Mouse (Mus musculus) forebrain, embryonic 11.5 days (tissue): Measurements from ENCODE around the gene AI464131. TPM values are rescaled to one million over a fixed set of nuclear protein-coding genes. Genes with fewer than 3 reads are reported as not detected.

Experiments used
- ATAC-seq: fragments of 200-750 bp; cut with Nextera tagmentation; replicated peaks from 2 replicates; pipeline ENCODE4 v1.8.0; 2017; ENCODE audit warnings: moderate TSS enrichment; ENCODE audit not compliant: low FRiP score
- DNase-seq: peaks from one replicate; pipeline ENCODE4 v3.0.0-alpha.2; 2017; ENCODE audit warnings: low spot score
- H3K27ac ChIP-seq: fragments of 300-500 bp; sonication (generic); 2 replicates; pipeline ENCODE4 v1.5.1; 2014; ENCODE audit warnings: low read depth, low read length
- H3K27me3 ChIP-seq: fragments of 300-500 bp; sonication (generic); 2 replicates; pipeline ENCODE4 v1.6.1; 2014; ENCODE audit warnings: mild to moderate bottlenecking, low read length, mixed read lengths; ENCODE audit not compliant: control insufficient read depth, insufficient read depth
- H3K36me3 ChIP-seq: fragments of 300-500 bp; sonication (generic); 2 replicates; pipeline ENCODE4 v1.6.1; 2014; ENCODE audit warnings: mild to moderate bottlenecking, low read length, moderate library complexity, mixed read lengths; ENCODE audit not compliant: control insufficient read depth, insufficient read depth
- H3K4me1 ChIP-seq: fragments of 300-500 bp; sonication (generic); replicated peaks from 2 replicates; pipeline ENCODE4 v1.6.1; 2014; ENCODE audit warnings: low read length, mixed read lengths; ENCODE audit not compliant: control insufficient read depth, insufficient read depth
- H3K4me2 ChIP-seq: fragments of 300-500 bp; sonication (generic); 2 replicates; pipeline ENCODE4 v1.6.1; 2014; ENCODE audit warnings: low read depth, mild to moderate bottlenecking, low read length, moderate library complexity, mixed read lengths; ENCODE audit not compliant: severe bottlenecking
- H3K4me3 ChIP-seq: fragments of 300-500 bp; sonication (generic); 2 replicates; pipeline ENCODE4 v1.5.1; 2014; ENCODE audit warnings: low read depth, low read length
- H3K9ac ChIP-seq: fragments of 300-500 bp; sonication (generic); 2 replicates; pipeline ENCODE4 v1.6.1; 2014; ENCODE audit warnings: low read length
- H3K9me3 ChIP-seq: fragments of 300-500 bp; sonication (generic); 2 replicates; pipeline ENCODE4 v1.6.1; 2016; ENCODE audit warnings: low read length, mixed read lengths; ENCODE audit not compliant: control insufficient read depth
- WGBS: fragments of 180-500 bp; shearing (Covaris S2); extraction: QIAGEN DNeasy Blood & Tissue Kit; methylation state at CpG from one replicate; pipeline ENCODE4 v1.1.7; 2014; 5-methylcytosine and 5-hydroxymethylcytosine counted together
- polyA plus RNA-seq: library from polyadenylated mRNA; unstranded; fragments of >200 nt; fragmentation: Nextera tagmentation; extraction: Ambion mirVana; gene quantifications from 2 replicates; pipeline ENCODE4 v1.2.1, GENCODE M21; 2014

AI464131 gene
- polyA plus RNA-seq, 1 experiment from 2014 or later = 9.2 TPM

DNA sequence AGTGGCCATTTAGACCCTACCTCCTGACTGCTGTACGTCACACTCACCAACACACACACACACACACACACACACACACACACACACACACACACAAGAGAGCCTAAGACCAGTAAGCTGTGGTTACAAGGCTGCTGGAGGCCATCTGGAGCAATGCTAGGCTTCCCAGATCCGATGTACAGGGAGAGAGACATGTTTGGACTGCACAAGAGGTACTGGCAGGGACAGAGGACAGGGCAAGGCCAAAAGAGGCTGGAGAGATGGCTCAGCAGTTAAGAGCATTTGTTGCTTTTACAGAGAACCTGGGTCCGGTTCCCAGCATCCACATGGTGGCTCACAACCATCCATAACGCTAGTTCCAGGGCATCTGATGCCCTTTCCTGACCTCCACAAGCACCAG is 7.8 kb downstream of the AI464131 start:
- H3K9ac ChIP-seq = no peak overlapping the region
- peaks cover 41% of the 10 kb centered on the region for H3K27me3 ChIP-seq
- no peak overlapping the region for H3K27ac ChIP-seq
- peaks cover 18% of the 10 kb centered on the region for H3K4me1 ChIP-seq
- no peaks in the 10 kb centered on the region for H3K36me3 ChIP-seq
- DNase-seq = no peak
- no peak overlapping the region for H3K4me3 ChIP-seq
- no peaks in the 10 kb centered on the region for H3K9me3 ChIP-seq
- ATAC-seq = no peak
- WGBS = 85% methylated on average over 4 of the region's 4 CpGs
- no peak overlapping the region for H3K4me2 ChIP-seq

- no peaks in the 10 kb centered on the region for H3K9me3 ChIP-seq
- no peak overlapping the region for H3K27ac ChIP-seq
- H3K27me3 ChIP-seq = peaks cover 34% of the 10 kb centered on the region
- no peak overlapping the region for H3K4me2 ChIP-seq
- no peak overlapping the region for H3K4me3 ChIP-seq
- H3K36me3 ChIP-seq = no peaks in the 10 kb centered on the region
- ATAC-seq = no peak
- no peak for DNase-seq
- WGBS = 62% methylated on average over 3 of the region's 3 CpGs
- H3K4me1 ChIP-seq = peaks cover 18% of the 10 kb centered on the region
- no peak overlapping the region for H3K9ac ChIP-seq
Measured at GRCm38 (mm10) chr4:41494378-41494777, 8.5 kb downstream of the AI464131 start.

DNA sequence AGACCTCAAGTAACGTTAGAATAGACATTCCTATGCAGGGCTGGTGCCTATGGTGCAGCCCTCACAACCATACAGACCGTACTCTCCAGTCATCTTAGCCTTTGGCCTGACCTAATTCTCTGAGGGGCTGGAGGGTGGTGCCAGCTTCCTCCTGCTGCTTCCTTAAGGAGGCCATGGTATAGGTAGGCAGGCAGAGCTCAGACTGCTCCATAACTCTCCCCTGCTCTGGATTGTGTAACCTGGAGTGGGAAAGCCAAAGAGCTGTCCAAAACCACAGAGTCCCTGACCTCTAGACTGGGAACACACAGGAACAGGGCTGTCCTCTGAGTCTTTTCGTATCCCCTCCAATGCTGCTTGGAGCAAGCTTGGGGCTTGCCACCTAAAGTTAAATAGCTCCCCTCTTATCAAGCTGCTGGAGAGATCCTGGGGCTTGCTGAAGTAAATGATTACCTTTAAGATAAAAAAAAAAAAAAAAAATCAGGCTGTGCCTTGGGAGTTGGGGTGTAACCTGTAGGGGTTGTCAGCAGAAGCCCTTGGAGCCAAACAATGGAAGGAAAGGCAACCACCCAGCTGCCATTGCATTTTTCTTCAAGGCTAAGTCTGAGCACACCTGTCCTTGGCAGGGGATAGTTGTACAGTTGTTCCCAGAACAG is 9.3 kb downstream of the AI464131 start:
- Histone ChIP-seq H3K27ac (no peak overlapping the region), H3K9ac (no peak overlapping the region), H3K4me3 (no peak overlapping the region), H3K4me1 (peaks cover 14% of the 10 kb centered on the region), H3K36me3 (no peaks in the 10 kb centered on the region), H3K27me3 (peaks cover 27% of the 10 kb centered on the region), H3K9me3 (no peaks in the 10 kb centered on the region), H3K4me2 (no peak overlapping the region)
- WGBS = 82% methylated on average over 3 of the region's 3 CpGs
- ATAC-seq = no peak
- no peak for DNase-seq

DNA sequence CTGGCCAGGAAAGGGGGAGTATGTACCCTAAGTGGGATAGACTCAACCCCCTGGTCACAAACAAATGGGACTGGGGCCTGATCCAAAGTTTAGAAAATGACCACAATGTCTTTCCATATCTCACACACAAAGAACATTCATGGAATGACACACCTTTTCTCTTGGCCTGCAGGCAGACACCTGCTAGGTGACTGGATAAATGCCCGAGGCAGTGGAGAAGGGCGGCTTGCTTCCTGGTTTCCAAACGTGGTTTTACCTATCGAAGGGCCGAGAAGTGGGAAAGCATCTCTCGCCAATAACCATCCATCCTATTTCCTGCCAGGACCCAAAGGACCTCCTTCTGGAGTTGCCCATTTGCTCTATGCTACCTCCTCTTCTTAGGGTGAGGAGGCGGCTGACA is 9.9 kb downstream of the AI464131 start:
- H3K27me3 ChIP-seq = peaks cover 20% of the 10 kb centered on the region
- H3K36me3 ChIP-seq = no peaks in the 10 kb centered on the region
- no peak overlapping the region for H3K9ac ChIP-seq
- H3K9me3 ChIP-seq = no peaks in the 10 kb centered on the region
- 85% methylated on average over 7 of the region's 7 CpGs for WGBS
- no peak for DNase-seq
- H3K27ac ChIP-seq = no peak overlapping the region
- no peak overlapping the region for H3K4me3 ChIP-seq
- peaks cover 7% of the 10 kb centered on the region for H3K4me1 ChIP-seq
- H3K4me2 ChIP-seq = no peak overlapping the region
- no peak for ATAC-seq

DNA sequence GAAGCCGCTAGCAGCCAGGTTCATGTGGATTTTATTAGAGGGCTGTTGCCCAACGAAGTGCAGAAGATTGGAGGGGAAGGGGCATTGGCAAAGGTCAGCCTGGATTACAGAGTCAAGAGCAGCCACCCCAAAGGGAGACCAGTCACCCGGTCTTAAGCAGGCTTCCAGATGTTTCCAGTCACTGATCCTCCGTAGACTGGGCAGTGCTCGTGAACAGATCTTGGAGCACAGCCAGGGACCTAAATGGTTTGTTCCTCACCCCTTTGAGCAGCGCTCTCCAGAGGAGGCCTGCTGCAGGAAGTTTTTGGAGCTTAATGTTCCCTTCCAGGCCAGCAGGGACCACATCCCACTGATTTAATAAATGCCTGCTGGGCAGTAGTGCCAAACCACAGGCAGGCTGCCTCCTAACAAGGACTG is 21.3 kb downstream of the AI464131 start:
- DNase-seq (no peak), ATAC-seq (no peak)
- Histone ChIP-seq H3K36me3 (no peaks in the 10 kb centered on the region), H3K27ac (no peak overlapping the region), H3K27me3 (no peaks in the 10 kb centered on the region), H3K9ac (no peak overlapping the region), H3K4me1 (no peaks in the 10 kb centered on the region; the same call in 1 of the 2 replicates), H3K4me2 (no peak overlapping the region), H3K4me3 (no peak overlapping the region), H3K9me3 (no peaks in the 10 kb centered on the region; the same call in 1 of the 2 replicates)
- 63% methylated on average over 6 of the region's 6 CpGs for WGBS

DNA sequence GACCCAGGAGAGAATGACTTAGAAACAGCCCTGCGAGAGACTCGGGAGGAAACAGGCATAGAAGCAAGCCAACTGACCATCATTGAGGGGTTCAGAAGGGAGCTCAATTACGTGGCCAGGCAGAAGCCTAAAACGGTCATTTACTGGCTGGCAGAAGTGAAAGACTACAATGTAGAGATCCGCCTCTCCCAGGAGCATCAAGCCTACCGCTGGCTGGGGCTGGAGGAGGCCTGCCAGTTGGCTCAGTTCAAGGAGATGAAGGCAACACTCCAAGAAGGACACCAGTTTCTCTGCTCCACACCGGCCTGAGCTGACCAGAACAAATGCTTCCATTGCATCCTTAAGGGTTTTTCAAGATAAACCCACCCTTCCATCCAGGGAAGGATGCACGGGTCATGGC is 22.6 kb downstream of the AI464131 start:
- Histone ChIP-seq H3K27ac (no peak overlapping the region), H3K36me3 (no peaks in the 10 kb centered on the region), H3K9me3 (no peaks in the 10 kb centered on the region), H3K27me3 (no peaks in the 10 kb centered on the region), H3K4me1 (no peaks in the 10 kb centered on the region; the same call in 1 of the 2 replicates), H3K4me3 (no peak overlapping the region), H3K9ac (no peak overlapping the region), H3K4me2 (no peak overlapping the region)
- ATAC-seq = no peak
- 87% methylated on average over 8 of the region's 8 CpGs for WGBS
- no peak for DNase-seq

GRCm38 (mm10) chr4:41479456-41479804 is 23.4 kb downstream of the AI464131 start:
- ATAC-seq = no peak
- Histone ChIP-seq H3K4me3 (no peak overlapping the region), H3K9ac (no peak overlapping the region), H3K4me1 (no peaks in the 10 kb centered on the region; the same call in 1 of the 2 replicates), H3K4me2 (no peak overlapping the region), H3K36me3 (no peaks in the 10 kb centered on the region), H3K9me3 (no peaks in the 10 kb centered on the region), H3K27me3 (no peaks in the 10 kb centered on the region), H3K27ac (no peak overlapping the region)
- DNase-seq = no peak
- 83% methylated on average over 1 of the region's 1 CpGs for whole genome bisulfite sequencing

DNA sequence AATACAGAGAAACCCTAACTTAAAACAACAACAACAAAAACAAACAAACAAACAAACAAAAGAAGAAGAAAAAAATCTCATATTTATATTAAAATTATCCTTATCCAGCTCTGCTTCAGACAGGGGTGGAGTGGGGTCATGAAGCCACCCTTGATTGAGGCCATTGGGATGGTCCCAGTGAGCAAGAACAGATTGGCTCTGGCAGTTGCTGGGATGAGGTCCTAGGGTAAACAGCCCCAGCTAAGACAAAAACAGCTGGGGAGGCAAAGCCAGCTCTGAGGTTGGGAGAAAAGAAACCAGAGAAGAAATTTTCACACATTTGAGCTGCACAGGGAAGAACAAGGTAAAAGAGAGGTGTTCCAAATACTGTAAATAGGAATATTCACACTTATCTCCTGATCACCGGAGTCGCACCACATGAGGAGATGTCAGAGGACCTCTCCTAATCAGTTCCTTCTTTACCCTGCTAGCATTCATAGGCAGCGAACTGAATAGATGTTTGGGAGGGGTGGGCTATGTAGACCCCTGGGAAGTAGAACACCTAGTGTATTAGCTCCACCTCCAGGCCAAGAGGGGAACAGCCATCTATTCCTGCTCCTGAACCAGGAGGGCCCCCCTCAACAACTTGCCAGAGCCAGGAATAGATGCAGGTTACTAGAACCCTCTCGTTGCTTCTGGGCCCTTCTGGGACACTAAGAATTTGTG is 24.0 kb downstream of the AI464131 start:
- Histone ChIP-seq H3K36me3 (no peaks in the 10 kb centered on the region), H3K4me1 (no peaks in the 10 kb centered on the region; the same call in 1 of the 2 replicates), H3K9me3 (no peaks in the 10 kb centered on the region), H3K27ac (no peak overlapping the region), H3K9ac (no peak overlapping the region), H3K27me3 (no peaks in the 10 kb centered on the region), H3K4me2 (no peak overlapping the region), H3K4me3 (no peak overlapping the region)
- WGBS = 66% methylated on average over 4 of the region's 4 CpGs
- no peak for DNase-seq
- ATAC-seq = no peak
